Mouse (Mus musculus) megakaryocyte, embryonic 14.5 days (primary cell): ENCODE measurements around the gene Clcn1.

Source experiments
- FLI1 ChIP-seq: IDR thresholded peaks from 2 replicates; pipeline ENCODE4 v1.6.1; 2012; ENCODE audit warnings: low read length, inconsistent platforms, mixed read lengths
- GATA1 ChIP-seq: IDR thresholded peaks from 3 replicates; pipeline ENCODE4 v1.6.1; 2012; ENCODE audit warnings: mixed read lengths, low read length, inconsistent platforms, borderline replicate concordance

DNA sequence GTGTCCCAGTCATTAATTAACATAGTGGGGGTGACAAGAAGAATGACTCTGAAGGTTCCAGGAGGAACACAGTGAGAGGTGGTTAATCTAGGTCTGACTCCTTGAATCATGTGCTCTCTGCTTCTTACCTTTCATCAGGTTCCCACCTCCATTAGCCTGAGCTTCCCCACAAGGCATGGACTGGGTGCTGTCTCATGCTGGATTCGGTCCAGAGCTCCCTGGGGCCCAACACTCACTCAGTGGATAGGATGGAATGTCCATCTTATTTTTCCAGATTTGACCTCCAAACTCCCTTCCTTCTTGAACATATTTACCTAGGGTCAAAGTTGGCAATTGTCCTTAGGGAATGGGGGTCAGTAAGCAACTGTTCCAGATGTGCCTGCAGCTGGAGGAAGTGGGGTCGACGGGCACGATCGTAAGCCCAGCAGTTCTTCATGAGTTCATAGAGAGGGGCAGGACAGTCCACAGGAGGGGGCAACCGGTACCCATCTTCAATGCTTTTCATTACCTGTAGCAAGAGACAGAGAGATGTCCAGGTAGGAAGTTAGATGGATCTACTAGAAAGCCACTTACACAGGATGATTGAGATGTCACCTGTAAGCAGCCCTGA, 73.9 kb downstream of the Clcn1 start:
- TF ChIP-seq GATA1 = no peak
- no peak for TF ChIP-seq FLI1
